Mouse (Mus musculus): Measurements from ENCODE around the gene Nmrk1. TPM values are rescaled to one million over a fixed set of nuclear protein-coding genes. Genes with fewer than 3 reads are reported as not detected.

Gene Nmrk1
- polyA plus RNA-seq, 1 experiment from 2014 or later: 6.1 TPM

- Histone ChIP-seq H3K4me3 (no peak overlapping the region), H3K4me1 (no peaks in the 10 kb centered on the region), H3K9me3 (no peaks in the 10 kb centered on the region), H3K4me2 (replicated peaks) (no peak overlapping the region), H3K27me3 (no peaks in the 10 kb centered on the region), H3K27ac (replicated peaks) (no peak overlapping the region), H3K36me3 (no peaks in the 10 kb centered on the region), H3K9ac (replicated peaks) (no peak overlapping the region)
- no peak for ATAC-seq (ENCODE audit: low FRiP score, low read depth)
- no CpG with 5 or more reads among the region's 1 CpGs for WGBS
Observed at GRCm38 (mm10) chr19:18659349-18659748, 27.6 kb downstream of the Nmrk1 start.

GRCm38 (mm10) chr19:18660466-18660865 is 28.7 kb downstream of the Nmrk1 start:
- H3K9ac ChIP-seq (replicated peaks): no peak overlapping the region
- no peak overlapping the region for H3K4me3 ChIP-seq
- H3K36me3 ChIP-seq: no peaks in the 10 kb centered on the region
- no peak for ATAC-seq (ENCODE audit: low FRiP score, low read depth)
- whole genome bisulfite sequencing: 93% methylated on average over 3 of the region's 3 CpGs
- H3K4me2 ChIP-seq (replicated peaks): no peak overlapping the region
- H3K4me1 ChIP-seq: no peaks in the 10 kb centered on the region
- H3K9me3 ChIP-seq: no peaks in the 10 kb centered on the region
- H3K27me3 ChIP-seq: no peaks in the 10 kb centered on the region
- no peak overlapping the region for H3K27ac ChIP-seq (replicated peaks)

GRCm38 (mm10) chr19:18661683-18662082 is 29.9 kb downstream of the Nmrk1 start:
- Histone ChIP-seq H3K27me3 (no peaks in the 10 kb centered on the region), H3K9ac (replicated peaks) (no peak overlapping the region), H3K4me2 (replicated peaks) (no peak overlapping the region), H3K27ac (replicated peaks) (no peak overlapping the region), H3K4me1 (no peaks in the 10 kb centered on the region), H3K36me3 (no peaks in the 10 kb centered on the region), H3K4me3 (no peak overlapping the region), H3K9me3 (no peaks in the 10 kb centered on the region)
- ATAC-seq (ENCODE audit: low FRiP score, low read depth): no peak
- WGBS: 67% methylated on average over 1 of the region's 1 CpGs

GRCm38 (mm10) chr19:18663904-18664303 is 32.2 kb downstream of the Nmrk1 start:
- no peak overlapping the region for H3K9ac ChIP-seq (replicated peaks)
- H3K4me3 ChIP-seq: no peak overlapping the region
- H3K9me3 ChIP-seq: no peaks in the 10 kb centered on the region
- H3K27ac ChIP-seq (replicated peaks): no peak overlapping the region
- WGBS: 79% methylated on average over 2 of the region's 2 CpGs
- no peak overlapping the region for H3K4me2 ChIP-seq (replicated peaks)
- ATAC-seq (ENCODE audit: low FRiP score, low read depth): no peak
- no peaks in the 10 kb centered on the region for H3K36me3 ChIP-seq
- no peaks in the 10 kb centered on the region for H3K27me3 ChIP-seq
- H3K4me1 ChIP-seq: no peaks in the 10 kb centered on the region

GRCm38 (mm10) chr19:18666966-18667365 is 35.2 kb downstream of the Nmrk1 start:
- Histone ChIP-seq H3K36me3 (no peaks in the 10 kb centered on the region), H3K9ac (replicated peaks) (no peak overlapping the region), H3K9me3 (no peaks in the 10 kb centered on the region), H3K4me3 (no peak overlapping the region), H3K27ac (replicated peaks) (no peak overlapping the region), H3K4me1 (peaks cover 5% of the 10 kb centered on the region), H3K4me2 (replicated peaks) (no peak overlapping the region), H3K27me3 (no peaks in the 10 kb centered on the region)
- ATAC-seq (ENCODE audit: low FRiP score, low read depth): no peak
- 74% methylated on average over 7 of the region's 7 CpGs for WGBS

- H3K9ac ChIP-seq (replicated peaks): no peak overlapping the region
- H3K27me3 ChIP-seq: no peaks in the 10 kb centered on the region
- ATAC-seq (ENCODE audit: low FRiP score, low read depth): no peak
- no peak overlapping the region for H3K27ac ChIP-seq (replicated peaks)
- no peak overlapping the region for H3K4me3 ChIP-seq
- H3K9me3 ChIP-seq: no peaks in the 10 kb centered on the region
- no peaks in the 10 kb centered on the region for H3K36me3 ChIP-seq
- no peak overlapping the region for H3K4me2 ChIP-seq (replicated peaks)
- 69% methylated on average over 7 of the region's 7 CpGs for WGBS
- peaks cover 21% of the 10 kb centered on the region for H3K4me1 ChIP-seq
Observed at GRCm38 (mm10) chr19:18669551-18669950, 37.8 kb downstream of the Nmrk1 start.

- WGBS: under 1% methylated on average over 51 of the region's 58 CpGs
- H3K9ac ChIP-seq (replicated peaks): peak within 1 kb of the TSS; percentile 81
- peaks cover 21% of the 10 kb centered on the region for H3K4me1 ChIP-seq
- peak; percentile 98 for ATAC-seq (ENCODE audit: low FRiP score, low read depth)
- no peaks in the 10 kb centered on the region for H3K36me3 ChIP-seq
- peak within 1 kb of the TSS; percentile 81 for H3K4me3 ChIP-seq
- no peaks in the 10 kb centered on the region for H3K9me3 ChIP-seq
- no peaks in the 10 kb centered on the region for H3K27me3 ChIP-seq
- peak within 1 kb of the TSS; percentile 74 for H3K4me2 ChIP-seq (replicated peaks)
- H3K27ac ChIP-seq (replicated peaks): peak within 1 kb of the TSS; percentile 77
Observed at GRCm38 (mm10) chr19:18670608-18671007, 38.9 kb downstream of the Nmrk1 start, which contains the start of gene Carnmt1. Gene Carnmt1, plus strand, starts transcription at chr19:18670764.

GRCm38 (mm10) chr19:18671056-18671741 is 39.4 kb downstream of the Nmrk1 start:
- under 1% methylated on average over 56 of the region's 64 CpGs for WGBS
- ATAC-seq (ENCODE audit: low FRiP score, low read depth): peak; percentile 73
- no peaks in the 10 kb centered on the region for H3K9me3 ChIP-seq
- peak overlapping the region; percentile 77 for H3K27ac ChIP-seq (replicated peaks)
- H3K36me3 ChIP-seq: no peaks in the 10 kb centered on the region
- H3K27me3 ChIP-seq: no peaks in the 10 kb centered on the region
- peak overlapping the region; percentile 74 for H3K4me2 ChIP-seq (replicated peaks)
- peaks cover 21% of the 10 kb centered on the region for H3K4me1 ChIP-seq
- H3K9ac ChIP-seq (replicated peaks): peak overlapping the region; percentile 81
- H3K4me3 ChIP-seq: peak overlapping the region; percentile 81

- 76% methylated on average over 3 of the region's 3 CpGs for WGBS
- Histone ChIP-seq H3K36me3 (no peaks in the 10 kb centered on the region), H3K4me2 (replicated peaks) (peak overlapping the region; percentile 74), H3K4me3 (0 out of 2 replicates have a peak overlapping the region, but pooled peaks have one; percentile 2), H3K27ac (replicated peaks) (no peak overlapping the region), H3K9me3 (no peaks in the 10 kb centered on the region), H3K4me1 (peaks cover 21% of the 10 kb centered on the region), H3K9ac (replicated peaks) (no peak overlapping the region), H3K27me3 (no peaks in the 10 kb centered on the region)
- no peak for ATAC-seq (ENCODE audit: low FRiP score, low read depth)
Observed at GRCm38 (mm10) chr19:18672498-18672897, 40.7 kb downstream of the Nmrk1 start.

GRCm38 (mm10) chr19:18673116-18673515 is 41.4 kb downstream of the Nmrk1 start:
- peak overlapping the region; percentile 5; the same call in 1 of the 2 replicates for H3K4me3 ChIP-seq
- no peaks in the 10 kb centered on the region for H3K27me3 ChIP-seq
- ATAC-seq (ENCODE audit: low FRiP score, low read depth): no peak
- H3K27ac ChIP-seq (replicated peaks): no peak overlapping the region
- 6% methylated on average over 4 of the region's 4 CpGs for WGBS
- peaks cover 21% of the 10 kb centered on the region for H3K4me1 ChIP-seq
- H3K4me2 ChIP-seq (replicated peaks): peak overlapping the region; percentile 74
- 0 out of 2 replicates have a peak overlapping the region, but pooled peaks have one; percentile 28 for H3K9ac ChIP-seq (replicated peaks)
- H3K36me3 ChIP-seq: no peaks in the 10 kb centered on the region
- no peaks in the 10 kb centered on the region for H3K9me3 ChIP-seq

- 80% methylated on average over 4 of the region's 4 CpGs for WGBS
- Histone ChIP-seq H3K27me3 (no peaks in the 10 kb centered on the region), H3K9me3 (no peaks in the 10 kb centered on the region), H3K4me2 (replicated peaks) (no peak overlapping the region), H3K9ac (replicated peaks) (no peak overlapping the region), H3K36me3 (peaks cover 10% of the 10 kb centered on the region), H3K27ac (replicated peaks) (no peak overlapping the region), H3K4me1 (no peaks in the 10 kb centered on the region), H3K4me3 (no peak overlapping the region)
- ATAC-seq (ENCODE audit: low FRiP score, low read depth): no peak
Observed at GRCm38 (mm10) chr19:18682142-18682541, 50.4 kb downstream of the Nmrk1 start.

GRCm38 (mm10) chr19:18687556-18687955 is 55.8 kb downstream of the Nmrk1 start:
- H3K9me3 ChIP-seq: no peaks in the 10 kb centered on the region
- H3K27ac ChIP-seq (replicated peaks): no peak overlapping the region
- no peak overlapping the region for H3K4me3 ChIP-seq
- no peaks in the 10 kb centered on the region for H3K27me3 ChIP-seq
- no peaks in the 10 kb centered on the region for H3K4me1 ChIP-seq
- no peak overlapping the region for H3K4me2 ChIP-seq (replicated peaks)
- ATAC-seq (ENCODE audit: low FRiP score, low read depth): peak; percentile 38; the same call in 1 of the 2 replicates
- H3K9ac ChIP-seq (replicated peaks): no peak overlapping the region
- H3K36me3 ChIP-seq: no peaks in the 10 kb centered on the region
- WGBS: 74% methylated on average over 3 of the region's 3 CpGs
